Mouse (Mus musculus) heart, embryonic 11.5 days (tissue): Measurements from ENCODE around the gene Runx1. TPM values are rescaled to one million over a fixed set of nuclear protein-coding genes. Genes with fewer than 3 reads are reported as not detected.

ENCODE experiments used
- ATAC-seq: fragments of 200-750 bp; cut with Nextera tagmentation; replicated peaks from 2 replicates; pipeline ENCODE4 v1.8.0; 2017; ENCODE audit warnings: moderate library complexity; ENCODE audit not compliant: insufficient number of reproducible peaks, low FRiP score, low TSS enrichment
- H3K27ac ChIP-seq: fragments of 300-500 bp; sonication (generic); 2 replicates; pipeline ENCODE4 v1.5.1; 2014; ENCODE audit warnings: mild to moderate bottlenecking, low read depth, low read length
- H3K27me3 ChIP-seq: fragments of 300-500 bp; sonication (generic); 2 replicates; pipeline ENCODE4 v1.6.1; 2014; ENCODE audit warnings: mild to moderate bottlenecking, low read length, mixed read lengths; ENCODE audit not compliant: control insufficient read depth, insufficient read depth
- H3K36me3 ChIP-seq: fragments of 300-500 bp; sonication (generic); 2 replicates; pipeline ENCODE4 v1.6.1; 2014; ENCODE audit warnings: mild to moderate bottlenecking, low read length, moderate library complexity, mixed read lengths; ENCODE audit not compliant: control insufficient read depth, insufficient read depth
- H3K4me1 ChIP-seq: fragments of 300-500 bp; sonication (generic); 2 replicates; pipeline ENCODE4 v1.6.1; 2014; ENCODE audit warnings: low read length; ENCODE audit not compliant: control insufficient read depth, insufficient read depth
- H3K4me2 ChIP-seq: fragments of 300-500 bp; sonication (generic); 2 replicates; pipeline ENCODE4 v1.6.1; 2014; ENCODE audit warnings: mild to moderate bottlenecking, moderate library complexity
- H3K4me3 ChIP-seq: fragments of 300-500 bp; sonication (generic); 2 replicates; pipeline ENCODE4 v1.5.1; 2014; ENCODE audit warnings: low read depth, low read length
- H3K9ac ChIP-seq: fragments of 300-500 bp; sonication (generic); 2 replicates; pipeline ENCODE4 v1.6.1; 2014; ENCODE audit warnings: mild to moderate bottlenecking, low read depth, low read length, moderate library complexity
- H3K9me3 ChIP-seq: fragments of 300-500 bp; sonication (generic); replicated peaks from 2 replicates; pipeline ENCODE4 v1.6.1; 2016; ENCODE audit warnings: low read length; ENCODE audit not compliant: control insufficient read depth
- WGBS: fragments of 180-500 bp; shearing (Covaris S2); extraction: QIAGEN DNeasy Blood & Tissue Kit; methylation state at CpG from one replicate; pipeline ENCODE4 v1.1.7; 2014; ENCODE audit not compliant: insufficient replicate concordance; 5-methylcytosine and 5-hydroxymethylcytosine counted together
- polyA plus RNA-seq: library from polyadenylated mRNA; unstranded; fragments of >200 nt; fragmentation: Nextera tagmentation; extraction: Ambion mirVana; gene quantifications from 2 replicates; pipeline ENCODE4 v1.2.1, GENCODE M21; 2014

Gene Runx1
- polyA plus RNA-seq, 1 experiment from 2014 or later = 2.5 TPM

GRCm38 (mm10) chr16:92637033-92637432 lies 188.9 kb downstream of the Runx1 start:
- ATAC-seq = no peak
- no peak overlapping the region for H3K4me3 ChIP-seq
- peaks cover 2% of the 10 kb centered on the region; the same call in 1 of the 2 replicates for H3K27me3 ChIP-seq
- peaks cover 1% of the 10 kb centered on the region; the same call in 1 of the 2 replicates for H3K4me1 ChIP-seq
- WGBS = 53% methylated on average over 5 of the region's 5 CpGs
- no peaks in the 10 kb centered on the region for H3K36me3 ChIP-seq
- no peak overlapping the region for H3K4me2 ChIP-seq
- H3K9me3 ChIP-seq = no peaks in the 10 kb centered on the region
- no peak overlapping the region for H3K27ac ChIP-seq
- no peak overlapping the region for H3K9ac ChIP-seq

- no peak overlapping the region for H3K4me3 ChIP-seq
- H3K27me3 ChIP-seq = peaks cover 7% of the 10 kb centered on the region; the same call in 1 of the 2 replicates
- WGBS = 9% methylated on average over 11 of the region's 11 CpGs
- no peak overlapping the region for H3K9ac ChIP-seq
- H3K9me3 ChIP-seq = no peaks in the 10 kb centered on the region
- peaks cover 11% of the 10 kb centered on the region; the same call in 1 of the 2 replicates for H3K4me1 ChIP-seq
- no peak; the same call in 1 of the 2 replicates for ATAC-seq
- peak overlapping the region; percentile 43 for H3K4me2 ChIP-seq
- H3K27ac ChIP-seq = no peak overlapping the region
- H3K36me3 ChIP-seq = no peaks in the 10 kb centered on the region
Observed at GRCm38 (mm10) chr16:92632115-92632763, 193.7 kb downstream of the Runx1 start.

GRCm38 (mm10) chr16:92631637-92632036 lies 194.3 kb downstream of the Runx1 start:
- WGBS = 24% methylated on average over 5 of the region's 6 CpGs
- H3K4me3 ChIP-seq = no peak overlapping the region
- ATAC-seq = no peak
- H3K4me2 ChIP-seq = peak overlapping the region; percentile 43
- H3K9me3 ChIP-seq = no peaks in the 10 kb centered on the region
- H3K27me3 ChIP-seq = peaks cover 9% of the 10 kb centered on the region
- H3K27ac ChIP-seq = no peak overlapping the region
- no peak overlapping the region for H3K9ac ChIP-seq
- no peaks in the 10 kb centered on the region for H3K36me3 ChIP-seq
- H3K4me1 ChIP-seq = peaks cover 11% of the 10 kb centered on the region; the same call in 1 of the 2 replicates

GRCm38 (mm10) chr16:92630950-92631349 lies 195.0 kb downstream of the Runx1 start:
- H3K36me3 ChIP-seq = no peaks in the 10 kb centered on the region
- H3K4me2 ChIP-seq = no peak overlapping the region
- peaks cover 16% of the 10 kb centered on the region for H3K27me3 ChIP-seq
- WGBS = 64% methylated on average over 5 of the region's 5 CpGs
- no peak overlapping the region for H3K4me3 ChIP-seq
- no peak for ATAC-seq
- no peak overlapping the region for H3K9ac ChIP-seq
- H3K9me3 ChIP-seq = no peaks in the 10 kb centered on the region
- peaks cover 11% of the 10 kb centered on the region; the same call in 1 of the 2 replicates for H3K4me1 ChIP-seq
- H3K27ac ChIP-seq = no peak overlapping the region

- H3K4me1 ChIP-seq = peaks cover 11% of the 10 kb centered on the region; the same call in 1 of the 2 replicates
- 91% methylated on average over 7 of the region's 7 CpGs for WGBS
Observed at GRCm38 (mm10) chr16:92629829-92630228, 196.1 kb downstream of the Runx1 start.

GRCm38 (mm10) chr16:92627262-92627661 lies 198.7 kb downstream of the Runx1 start:
- Histone ChIP-seq H3K9me3 (no peaks in the 10 kb centered on the region), H3K4me3 (no peak overlapping the region), H3K4me1 (peaks cover 11% of the 10 kb centered on the region), H3K27ac (no peak overlapping the region), H3K4me2 (0 out of 2 replicates have a peak overlapping the region, but pooled peaks have one; percentile 25), H3K9ac (no peak overlapping the region), H3K36me3 (no peaks in the 10 kb centered on the region), H3K27me3 (peaks cover 28% of the 10 kb centered on the region)
- ATAC-seq = no peak
- 29% methylated on average over 6 of the region's 6 CpGs for WGBS

More at GRCm38 (mm10) chr16:92629829-92630228, 196.1 kb downstream of the Runx1 start:
- Histone ChIP-seq H3K4me2 (no peak overlapping the region), H3K4me3 (no peak overlapping the region), H3K27me3 (peaks cover 23% of the 10 kb centered on the region), H3K27ac (no peak overlapping the region), H3K9me3 (no peaks in the 10 kb centered on the region), H3K36me3 (no peaks in the 10 kb centered on the region), H3K9ac (no peak overlapping the region)
- ATAC-seq = no peak

GRCm38 (mm10) chr16:92623953-92624352 lies 202.0 kb downstream of the Runx1 start:
- no peak overlapping the region for H3K27ac ChIP-seq
- H3K4me2 ChIP-seq = no peak overlapping the region
- H3K4me1 ChIP-seq = peaks cover 3% of the 10 kb centered on the region
- no peak overlapping the region for H3K9ac ChIP-seq
- H3K36me3 ChIP-seq = no peaks in the 10 kb centered on the region
- no peak overlapping the region for H3K4me3 ChIP-seq
- 81% methylated on average over 11 of the region's 11 CpGs for WGBS
- ATAC-seq = no peak
- H3K9me3 ChIP-seq = no peaks in the 10 kb centered on the region
- H3K27me3 ChIP-seq = peaks cover 29% of the 10 kb centered on the region

- H3K9me3 ChIP-seq = no peaks in the 10 kb centered on the region; the same call in 1 of the 2 replicates
- no peak overlapping the region for H3K4me3 ChIP-seq
- H3K27ac ChIP-seq = no peak overlapping the region
- H3K36me3 ChIP-seq = no peaks in the 10 kb centered on the region
- H3K4me1 ChIP-seq = no peaks in the 10 kb centered on the region; the same call in 1 of the 2 replicates
- H3K9ac ChIP-seq = no peak overlapping the region
- no peak overlapping the region for H3K4me2 ChIP-seq
- no peak for ATAC-seq
- 59% methylated on average over 8 of the region's 8 CpGs for WGBS
- peaks cover 29% of the 10 kb centered on the region for H3K27me3 ChIP-seq
Observed at GRCm38 (mm10) chr16:92621859-92622258, 204.1 kb downstream of the Runx1 start.
